Mouse (Mus musculus) liver, embryonic 14.5 days (tissue): ENCODE data around the gene Myl9.

Source experiments
- CTCF ChIP-seq: IDR thresholded peaks from 2 replicates; pipeline ENCODE4 v1.5.1; 2016; ENCODE audit warnings: antibody characterized with exemption, low read depth, control low read depth
- EP300 ChIP-seq: IDR thresholded peaks from 2 replicates; pipeline ENCODE4 v1.6.1; 2016; ENCODE audit warnings: antibody characterized with exemption, low read depth

DNA sequence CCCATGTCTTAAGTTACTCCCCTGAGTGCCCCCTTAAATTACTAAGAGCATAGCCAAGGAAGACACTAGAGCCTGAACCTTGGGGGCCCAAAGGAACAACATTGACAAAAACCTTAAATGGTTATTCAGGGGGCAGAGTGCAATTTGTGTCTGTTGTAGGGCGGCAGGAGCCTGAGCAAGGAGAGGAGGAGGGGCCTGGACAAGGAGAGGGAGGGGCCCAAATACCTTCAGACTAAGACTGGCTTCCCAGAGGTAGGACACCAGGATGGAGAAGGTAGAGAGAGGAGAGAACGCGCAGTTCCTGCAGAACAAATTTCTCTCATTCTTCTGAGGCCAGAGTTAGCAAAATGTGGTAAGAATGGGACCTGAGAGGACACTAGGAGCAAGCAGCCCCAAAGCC lies 40.2 kb downstream of the Myl9 start:
- TF ChIP-seq CTCF (no peak), EP300 (no peak)
